Mouse (Mus musculus): Measurements from ENCODE around the gene Tor2a. TPM values are rescaled to one million over a fixed set of nuclear protein-coding genes. Genes with fewer than 3 reads are reported as not detected.

Gene Tor2a
- polyA plus RNA-seq, 1 experiment = 72.5 TPM

DNA sequence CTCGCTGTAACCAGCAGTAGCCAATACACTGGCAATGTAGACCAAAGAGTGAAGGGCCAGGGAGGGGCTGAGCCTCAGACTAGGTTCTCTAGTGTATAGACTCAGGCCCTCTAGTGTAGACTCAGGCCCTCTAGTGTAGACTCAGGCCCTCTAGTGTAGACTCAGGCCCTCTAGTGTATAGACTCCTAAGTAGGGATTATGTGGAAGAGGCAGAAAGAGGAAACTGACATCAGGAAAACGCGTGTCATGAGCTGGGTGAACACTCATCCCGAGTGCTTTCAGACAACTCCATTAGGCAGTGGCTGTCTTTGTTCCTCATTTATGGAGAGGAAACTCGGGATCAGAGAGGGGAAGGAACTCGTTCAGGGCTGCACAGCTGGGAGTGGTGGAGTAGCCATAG, 20.0 kb upstream of the Tor2a start:
- Histone ChIP-seq H3K27me3 (replicated peaks; ENCODE audit: control insufficient read depth, insufficient read depth, low read length) (no peaks in the 10 kb centered on the region), H3K4me1 (ENCODE audit: control insufficient read depth, insufficient read depth, low read length) (no peaks in the 10 kb centered on the region; the same call in 1 of the 2 replicates), H3K4me3 (ENCODE audit: insufficient read depth, low read depth, low read length) (no peak overlapping the region), H3K27ac (ENCODE audit: insufficient read depth, low read depth, low read length) (no peak overlapping the region), H3K36me3 (ENCODE audit: control insufficient read depth, insufficient read depth, low read length) (no peaks in the 10 kb centered on the region)
- no peak for DNase-seq
- 68% methylated on average over 6 of the region's 6 CpGs for WGBS
- TF ChIP-seq CTCF (conservative IDR thresholded peaks at IDR 0.05; ENCODE audit: insufficient read depth, insufficient read length, low read depth, low read length) (no peak), POLR2A (IDR thresholded peaks at IDR 0.05; ENCODE audit: low read depth, low read length) (no peak)

DNA sequence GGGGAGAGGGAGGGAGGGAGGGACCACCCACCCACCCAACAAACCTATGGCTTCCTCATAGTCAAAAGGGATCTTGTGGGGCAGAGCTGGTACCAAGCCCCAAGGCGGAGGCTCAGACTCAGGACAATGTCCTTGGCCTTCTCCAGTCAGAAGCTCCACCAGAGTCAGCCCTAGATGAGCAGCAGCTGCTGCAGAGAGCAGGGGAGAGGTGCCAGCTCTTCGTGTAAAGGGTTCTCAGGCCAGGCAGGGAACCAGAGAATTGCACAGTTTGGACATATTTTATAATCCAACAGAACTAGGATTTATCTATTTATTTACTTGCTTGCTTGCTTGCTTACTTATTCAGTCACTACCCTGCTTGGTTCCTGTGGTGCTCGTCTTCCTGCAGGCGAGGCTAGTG, 17.7 kb upstream of the Tor2a start:
- Histone ChIP-seq H3K4me1 (ENCODE audit: control insufficient read depth, insufficient read depth, low read length) (no peaks in the 10 kb centered on the region; the same call in 1 of the 2 replicates), H3K36me3 (ENCODE audit: control insufficient read depth, insufficient read depth, low read length) (no peaks in the 10 kb centered on the region), H3K27ac (ENCODE audit: insufficient read depth, low read depth, low read length) (no peak overlapping the region), H3K4me3 (ENCODE audit: insufficient read depth, low read depth, low read length) (no peak overlapping the region), H3K27me3 (replicated peaks; ENCODE audit: control insufficient read depth, insufficient read depth, low read length) (no peaks in the 10 kb centered on the region)
- WGBS = 69% methylated on average over 4 of the region's 4 CpGs
- TF ChIP-seq CTCF (conservative IDR thresholded peaks at IDR 0.05; ENCODE audit: insufficient read depth, insufficient read length, low read depth, low read length) = no peak
- DNase-seq = no peak

- TF ChIP-seq CTCF (conservative IDR thresholded peaks at IDR 0.05; ENCODE audit: insufficient read depth, insufficient read length, low read depth, low read length) = no peak
- TF ChIP-seq POLR2A (IDR thresholded peaks at IDR 0.05; ENCODE audit: low read depth, low read length) = no peak
- Histone ChIP-seq H3K27me3 (replicated peaks; ENCODE audit: control insufficient read depth, insufficient read depth, low read length) (no peaks in the 10 kb centered on the region), H3K27ac (ENCODE audit: insufficient read depth, low read depth, low read length) (no peak within 1 kb of the TSS), H3K36me3 (ENCODE audit: control insufficient read depth, insufficient read depth, low read length) (no peaks in the 10 kb centered on the region), H3K4me3 (ENCODE audit: insufficient read depth, low read depth, low read length) (peak within 1 kb of the TSS; percentile 2; the same call in 1 of the 2 replicates), H3K4me1 (ENCODE audit: control insufficient read depth, insufficient read depth, low read length) (no peaks in the 10 kb centered on the region)
- no peak for DNase-seq
- 16% methylated on average over 11 of the region's 11 CpGs for WGBS
Measured at GRCm38 (mm10) chr2:32740916-32741272, 16.1 kb upstream of the Tor2a start, which contains the start of gene 6330409D20Rik. TSS of gene 6330409D20Rik (minus strand) at chr2:32741016.

- 14% methylated on average over 56 of the region's 58 CpGs for WGBS
- Histone ChIP-seq H3K27ac (ENCODE audit: insufficient read depth, low read depth, low read length) (no peak overlapping the region), H3K27me3 (replicated peaks; ENCODE audit: control insufficient read depth, insufficient read depth, low read length) (no peaks in the 10 kb centered on the region), H3K4me3 (ENCODE audit: insufficient read depth, low read depth, low read length) (peak overlapping the region; percentile 2; the same call in 1 of the 2 replicates), H3K36me3 (ENCODE audit: control insufficient read depth, insufficient read depth, low read length) (no peaks in the 10 kb centered on the region), H3K4me1 (ENCODE audit: control insufficient read depth, insufficient read depth, low read length) (no peaks in the 10 kb centered on the region)
- TF ChIP-seq POLR2A (IDR thresholded peaks at IDR 0.05; ENCODE audit: low read depth, low read length) (no peak), CTCF (conservative IDR thresholded peaks at IDR 0.05; ENCODE audit: insufficient read depth, insufficient read length, low read depth, low read length) (no peak)
- no peak for DNase-seq
Measured at GRCm38 (mm10) chr2:32741273-32742172, 15.5 kb upstream of the Tor2a start.

DNA sequence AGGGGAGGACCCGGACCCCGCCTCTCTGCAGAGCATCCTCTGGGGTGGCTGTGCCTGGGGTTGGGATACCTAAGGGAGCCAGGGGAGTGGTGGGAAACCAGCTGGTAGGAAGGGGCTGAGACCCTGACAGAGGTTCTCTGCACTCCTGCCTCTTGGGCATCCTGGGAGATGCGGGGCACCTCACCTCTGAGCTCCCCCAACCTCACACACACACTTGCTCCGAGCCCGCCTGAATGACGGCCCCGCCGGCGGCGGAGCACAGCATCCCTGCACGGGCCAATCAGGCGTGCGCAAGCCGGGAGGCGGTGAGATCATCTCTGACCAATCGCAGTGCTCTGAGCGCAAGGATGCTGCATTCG, 14.9 kb upstream of the Tor2a start:
- DNase-seq = no peak
- no peak overlapping the region for H3K4me3 ChIP-seq (ENCODE audit: insufficient read depth, low read depth, low read length)
- H3K27ac ChIP-seq (ENCODE audit: insufficient read depth, low read depth, low read length) = no peak overlapping the region
- H3K36me3 ChIP-seq (ENCODE audit: control insufficient read depth, insufficient read depth, low read length) = no peaks in the 10 kb centered on the region
- H3K4me1 ChIP-seq (ENCODE audit: control insufficient read depth, insufficient read depth, low read length) = no peaks in the 10 kb centered on the region
- TF ChIP-seq CTCF (conservative IDR thresholded peaks at IDR 0.05; ENCODE audit: insufficient read depth, insufficient read length, low read depth, low read length) = no peak
- H3K27me3 ChIP-seq (replicated peaks; ENCODE audit: control insufficient read depth, insufficient read depth, low read length) = no peaks in the 10 kb centered on the region
- WGBS = 36% methylated on average over 18 of the region's 18 CpGs

DNA sequence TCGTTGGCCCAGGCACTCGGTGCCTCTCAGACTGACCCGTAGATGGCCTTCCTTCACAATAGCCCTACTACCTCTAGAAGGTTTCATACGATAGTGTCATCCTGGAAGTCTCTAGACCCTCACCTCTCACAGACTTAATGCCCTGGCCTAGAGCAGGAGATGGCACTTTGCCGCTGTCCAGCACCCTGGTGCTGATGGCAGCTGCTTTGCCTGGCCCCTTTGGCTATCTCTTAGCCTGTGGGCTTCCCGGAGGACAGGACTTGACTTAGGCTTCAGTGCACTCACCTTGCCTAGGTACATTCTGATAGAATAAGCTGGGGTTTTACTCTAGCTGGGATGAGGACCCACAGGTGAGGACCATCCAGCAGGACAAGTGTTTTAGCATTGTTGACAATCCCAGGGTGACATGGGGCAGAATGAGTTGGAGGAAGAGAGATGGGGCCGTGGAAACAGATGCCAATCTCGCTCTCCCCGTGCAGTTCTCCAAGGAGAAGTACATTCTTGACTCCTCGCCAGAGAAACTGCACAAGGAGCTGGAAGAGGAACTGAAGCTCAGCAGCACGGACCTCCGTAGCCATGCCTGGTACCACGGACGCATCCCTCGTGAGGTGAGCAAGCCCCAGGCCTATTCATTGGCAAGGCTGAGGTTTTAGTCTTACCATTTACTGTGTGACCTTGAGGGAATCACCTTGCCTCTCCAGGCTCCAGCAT, 12.6 kb upstream of the Tor2a start:
- 60% methylated on average over 15 of the region's 15 CpGs for WGBS
- no peak for DNase-seq
- TF ChIP-seq POLR2A (IDR thresholded peaks at IDR 0.05; ENCODE audit: low read depth, low read length) (no peak), CTCF (conservative IDR thresholded peaks at IDR 0.05; ENCODE audit: insufficient read depth, insufficient read length, low read depth, low read length) (no peak)
- no peaks in the 10 kb centered on the region for H3K36me3 ChIP-seq (ENCODE audit: control insufficient read depth, insufficient read depth, low read length)
- no peaks in the 10 kb centered on the region for H3K4me1 ChIP-seq (ENCODE audit: control insufficient read depth, insufficient read depth, low read length)
- no peak overlapping the region for H3K4me3 ChIP-seq (ENCODE audit: insufficient read depth, low read depth, low read length)
- H3K27me3 ChIP-seq (replicated peaks; ENCODE audit: control insufficient read depth, insufficient read depth, low read length) = no peaks in the 10 kb centered on the region
- no peak overlapping the region for H3K27ac ChIP-seq (ENCODE audit: insufficient read depth, low read depth, low read length)

- TF ChIP-seq CTCF (conservative IDR thresholded peaks at IDR 0.05; ENCODE audit: insufficient read depth, insufficient read length, low read depth, low read length) = no peak
- no peak for TF ChIP-seq POLR2A (IDR thresholded peaks at IDR 0.05; ENCODE audit: low read depth, low read length)
- Histone ChIP-seq H3K27ac (ENCODE audit: insufficient read depth, low read depth, low read length) (no peak overlapping the region), H3K4me1 (ENCODE audit: control insufficient read depth, insufficient read depth, low read length) (no peaks in the 10 kb centered on the region), H3K4me3 (ENCODE audit: insufficient read depth, low read depth, low read length) (no peak overlapping the region), H3K27me3 (replicated peaks; ENCODE audit: control insufficient read depth, insufficient read depth, low read length) (no peaks in the 10 kb centered on the region), H3K36me3 (ENCODE audit: control insufficient read depth, insufficient read depth, low read length) (0 out of 2 replicates have a peak, but pooled peaks cover 1% of the 10 kb centered on the region)
- no peak for DNase-seq
- WGBS = 70% methylated on average over 16 of the region's 16 CpGs
Measured at GRCm38 (mm10) chr2:32749082-32749481, 8.0 kb upstream of the Tor2a start.
